10 mouse cellular contexts compared by ENCODE assay signal in the genomic region with DNA sequence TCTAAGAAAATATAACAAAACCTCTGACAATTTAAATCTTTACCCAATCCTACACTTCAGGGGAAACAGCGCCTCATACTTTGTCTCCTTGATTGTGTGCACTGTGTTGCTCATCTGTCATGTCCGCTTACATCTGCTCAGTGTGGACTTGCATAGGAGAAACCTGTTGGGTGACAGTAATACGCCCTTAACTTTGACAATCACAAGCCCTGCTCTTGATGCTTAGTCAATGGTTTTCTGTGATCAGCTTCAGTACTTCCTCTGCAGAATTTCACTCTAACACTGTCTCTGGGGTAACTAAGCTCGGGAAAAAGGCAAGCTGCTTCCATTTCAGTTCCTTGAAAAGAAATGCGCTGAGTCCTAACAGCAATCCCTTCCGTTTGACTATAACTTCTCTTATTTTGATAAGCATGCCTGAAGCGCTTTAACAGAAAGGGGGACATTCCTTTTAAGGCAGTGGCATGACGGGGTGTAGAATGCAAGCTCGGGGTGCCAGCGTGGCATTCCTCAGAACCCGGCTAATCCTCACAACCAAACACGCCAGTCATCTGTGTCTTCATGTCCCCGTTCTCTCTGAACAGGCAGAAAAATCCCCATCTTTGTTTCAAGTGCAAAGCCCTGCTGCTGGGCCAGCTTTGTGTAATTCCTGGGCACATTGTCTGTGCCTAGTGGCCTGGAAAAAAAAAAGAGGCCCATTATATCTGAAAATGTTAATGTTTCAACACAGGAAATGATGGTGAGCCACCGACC.
DNase-seq lines count a peak whose midpoint lies in the region; ATAC-seq lines count a peak whose summit lies in the region.
"Had no signal": no experiment of that assay in that cellular context is flagged by ENCODE, and none has a peak within 500 bp of the region (broad histone marks: within the 10 kb centered on the region; RNA-seq: fewer than 3 reads in every experiment).

No protein-coding gene starts in this region.

- H3K36me3 ChIP-seq in embryonic facial prominence, embryonic 15.5 days = no peaks in the 10 kb centered on the region
- H3K36me3 ChIP-seq: intestine, embryonic 15.5 days; limb, embryonic 15.5 days had no signal

- H3K27ac ChIP-seq in embryonic facial prominence, embryonic 15.5 days (replicated peaks) = peak overlapping the region; percentile 6; the same call in 1 of the 2 replicates
- H3K27ac ChIP-seq: intestine, embryonic 15.5 days; limb, embryonic 15.5 days had no signal

- ATAC-seq in embryonic facial prominence, embryonic 15.5 days (ENCODE audit: insufficient number of reproducible peaks, low FRiP score, low TSS enrichment, low read depth) = no peak
- ATAC-seq: intestine, embryonic 15.5 days had no signal

- DNase-seq in layer of hippocampus, postnatal 14 days (ENCODE audit: low spot score in 2 of 2) = peak; percentile 12 to 24
- DNase-seq in layer of hippocampus, adult 9-10 months (ENCODE audit: low spot score) = no peak
- DNase-seq in left cerebral cortex, postnatal 14 days (ENCODE audit: low spot score in 2 of 2) = peak; percentile 12 to 27
- peak; percentile 37 for DNase-seq in retina, postnatal 7 days (ENCODE audit: low read depth, low spot score)
- no peak for DNase-seq in adrenal gland, adult 8-10 months
- no peak for DNase-seq in spleen, adult 18-20 months
- DNase-seq: gastrocnemius, postnatal 14 days had no signal

- no peak overlapping the region for H3K9ac ChIP-seq in embryonic facial prominence, embryonic 15.5 days
- H3K9ac ChIP-seq: intestine, embryonic 15.5 days; limb, embryonic 15.5 days had no signal

- no peaks in the 10 kb centered on the region for H3K9me3 ChIP-seq in embryonic facial prominence, embryonic 15.5 days (replicated peaks)
- H3K9me3 ChIP-seq: intestine, embryonic 15.5 days; limb, embryonic 15.5 days had no signal

- 49% methylated on average over 14 of the region's 14 CpGs for WGBS in embryonic facial prominence, embryonic 15.5 days

- H3K4me3 ChIP-seq in embryonic facial prominence, embryonic 15.5 days (replicated peaks) = no peak overlapping the region
- H3K4me3 ChIP-seq: intestine, embryonic 15.5 days; limb, embryonic 15.5 days had no signal

- no peaks in the 10 kb centered on the region for H3K4me1 ChIP-seq in embryonic facial prominence, embryonic 15.5 days
- H3K4me1 ChIP-seq: intestine, embryonic 15.5 days; limb, embryonic 15.5 days had no signal

- intact Hi-C loops in left cerebral cortex, postnatal 14 days (cut with DNase I) = no loop called here

- no peak overlapping the region for H3K4me2 ChIP-seq in embryonic facial prominence, embryonic 15.5 days (replicated peaks)
- H3K4me2 ChIP-seq: intestine, embryonic 15.5 days; limb, embryonic 15.5 days had no signal

- no peaks in the 10 kb centered on the region for H3K27me3 ChIP-seq in embryonic facial prominence, embryonic 15.5 days
- H3K27me3 ChIP-seq: intestine, embryonic 15.5 days; limb, embryonic 15.5 days had no signal

Comparison
In these comparisons a context has a peak if more than half of its experiments do, and no peak if none do; other contexts are left out.
1. DNase-seq: peak in layer of hippocampus, postnatal 14 days (2 of 2), left cerebral cortex, postnatal 14 days (2 of 2) and retina, postnatal 7 days (single experiment); none in layer of hippocampus, adult 9-10 months (single experiment), adrenal gland, adult 8-10 months (single experiment) and spleen, adult 18-20 months (0 of 2).